Mouse (Mus musculus) frontal cortex, postnatal 14 days (tissue): ENCODE data around the gene Lrat.

ENCODE experiments used
- DNase-seq, 2 experiments: peaks; one replicate each; pipeline ENCODE4 v3.0.0; 2022; ENCODE audit warnings: low spot score in 2 of 2

Lrat gene

DNA sequence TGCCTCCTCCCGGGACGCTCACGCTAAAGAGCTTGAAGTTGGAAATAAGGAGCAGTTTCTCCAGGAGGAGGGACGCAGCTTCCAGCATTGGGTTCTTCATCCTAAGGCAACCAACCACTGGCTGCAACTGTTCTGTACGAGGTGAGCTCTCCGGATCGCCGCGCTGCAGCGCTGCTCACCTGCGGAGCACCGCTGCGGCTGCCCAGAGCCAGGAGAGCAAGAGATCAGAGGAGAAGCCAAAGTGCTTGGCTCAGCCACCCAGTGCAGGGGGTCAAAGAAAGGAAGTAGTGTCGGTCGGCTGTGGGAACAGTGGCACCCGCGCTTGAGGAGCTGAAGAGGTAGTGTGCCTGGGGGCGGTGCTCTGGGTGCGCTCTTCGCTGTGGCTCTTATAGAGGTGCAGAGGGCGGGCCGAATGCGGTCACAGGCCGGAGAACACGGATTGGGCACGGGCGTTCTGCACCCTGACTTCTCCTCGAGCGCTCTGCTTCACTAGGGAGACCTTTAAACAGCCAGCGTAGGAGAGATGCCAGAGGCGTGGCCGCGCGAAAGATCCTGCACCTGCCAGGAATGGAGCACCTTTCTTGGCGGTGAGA lies at the start of gene Lrat:
Gene Lrat (minus strand): TSS at position 361 of the 593 bp plus-strand sequence.
- DNase-seq: peak in 1 of 2 experiments; percentile 4

DNA sequence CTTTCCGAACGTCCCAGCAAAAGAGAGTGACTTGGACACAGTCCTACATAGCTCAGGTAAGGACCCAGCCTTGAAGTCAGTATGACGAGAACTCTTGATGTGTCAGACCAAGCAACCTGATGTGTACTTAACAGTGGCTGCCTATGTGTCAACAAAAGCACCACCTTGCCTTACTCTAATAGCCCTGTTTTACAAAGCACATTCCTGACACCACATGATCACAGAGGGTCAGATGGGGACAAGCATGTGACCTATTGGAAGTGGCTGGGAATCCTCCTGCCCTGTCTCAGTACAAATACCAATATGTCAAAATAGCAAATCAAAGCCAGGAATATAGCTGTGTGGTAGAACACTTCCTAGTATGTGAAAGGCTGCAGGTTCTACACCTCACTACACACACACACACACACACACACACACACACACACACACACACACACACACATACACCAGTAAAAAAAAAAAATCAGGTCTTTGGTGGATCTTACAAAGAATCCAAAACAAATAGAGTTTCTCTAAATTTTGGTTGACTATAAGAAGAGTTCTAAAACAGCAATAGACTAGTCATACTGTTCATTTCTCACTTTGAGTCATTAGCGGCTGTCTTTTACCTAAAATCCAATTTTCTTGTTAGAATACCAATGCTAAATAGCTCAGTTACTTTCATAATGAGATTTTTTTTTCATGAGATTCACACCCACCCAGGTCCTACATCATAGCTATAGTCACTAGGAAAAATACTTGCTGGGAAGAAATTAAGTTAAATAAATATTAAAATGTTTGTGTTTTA lies 48.6 kb upstream of the Lrat start:
- no peak for DNase-seq

DNA sequence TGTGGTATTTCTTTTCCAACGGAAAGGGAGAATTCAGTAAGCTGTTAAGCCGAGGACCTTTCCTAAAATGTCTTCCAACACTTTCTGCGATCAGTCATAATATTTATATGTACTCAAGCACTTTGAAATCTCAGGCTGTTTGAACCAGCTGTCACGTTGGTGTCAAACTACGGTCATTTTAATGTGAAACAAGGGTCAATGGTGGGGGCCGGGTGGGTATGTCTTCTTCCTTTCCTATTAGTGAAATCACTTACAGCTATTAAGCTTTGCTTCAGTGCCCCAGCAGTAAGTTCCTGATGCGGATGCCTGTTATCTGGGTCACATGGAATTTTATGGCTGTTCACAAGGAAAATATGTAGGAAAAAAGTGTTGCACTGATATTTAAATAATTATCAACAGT lies 46.9 kb upstream of the Lrat start:
- no peak for DNase-seq

DNA sequence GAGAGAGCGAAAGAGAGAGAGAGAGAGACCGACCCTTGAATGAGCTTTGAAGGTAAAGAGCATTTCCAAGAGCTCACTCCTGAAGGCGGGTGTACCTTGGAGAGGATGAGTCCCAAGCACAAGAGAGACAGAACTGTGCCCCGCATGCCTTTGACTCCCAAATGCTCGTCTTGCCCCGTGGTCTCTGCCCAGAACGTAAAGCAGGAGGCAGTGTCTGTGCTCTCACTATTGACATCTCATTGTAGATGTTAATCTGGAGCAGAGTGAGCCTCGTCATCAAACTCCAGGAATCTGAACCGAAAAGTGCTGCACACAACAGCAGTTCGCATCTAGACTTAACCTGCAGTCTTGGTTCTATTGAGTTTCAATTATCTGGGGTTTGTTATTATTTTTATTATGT lies 46.4 kb upstream of the Lrat start:
- no peak for DNase-seq

DNA sequence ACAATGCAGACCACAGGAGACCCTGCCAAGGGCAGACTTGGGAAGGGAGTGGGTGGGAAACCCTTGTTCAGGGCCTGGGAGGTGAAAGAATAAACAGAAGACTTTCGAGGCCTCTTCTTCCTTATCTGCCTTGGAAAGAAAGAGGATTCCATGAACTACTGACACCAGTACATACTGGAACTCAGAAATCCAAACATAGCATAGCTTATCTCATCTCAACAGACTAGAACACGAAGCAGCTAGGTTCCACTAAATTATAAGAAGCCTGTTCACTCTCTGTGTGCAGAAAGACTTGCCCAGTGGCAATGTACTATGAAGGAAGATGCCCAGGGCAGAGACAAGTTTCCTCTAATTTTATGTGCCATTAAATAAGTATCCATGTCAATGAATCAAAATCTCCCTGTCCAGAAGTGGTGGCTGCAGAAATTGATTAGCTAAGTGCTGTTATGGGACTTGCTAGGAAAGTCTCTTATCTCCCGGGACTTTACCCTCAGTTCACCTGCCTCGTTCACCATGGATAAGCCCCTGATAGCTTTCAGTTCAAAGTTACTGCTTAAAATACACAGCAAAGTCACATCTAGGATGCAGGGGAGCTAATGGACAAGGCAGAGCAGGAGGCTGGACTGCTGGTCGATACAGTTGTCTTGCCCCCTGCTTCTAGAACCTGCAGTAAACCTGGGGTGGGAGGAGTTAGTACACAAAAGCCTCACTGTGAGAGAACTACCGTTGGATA lies 42.8 kb upstream of the Lrat start:
- DNase-seq: no peak

DNA sequence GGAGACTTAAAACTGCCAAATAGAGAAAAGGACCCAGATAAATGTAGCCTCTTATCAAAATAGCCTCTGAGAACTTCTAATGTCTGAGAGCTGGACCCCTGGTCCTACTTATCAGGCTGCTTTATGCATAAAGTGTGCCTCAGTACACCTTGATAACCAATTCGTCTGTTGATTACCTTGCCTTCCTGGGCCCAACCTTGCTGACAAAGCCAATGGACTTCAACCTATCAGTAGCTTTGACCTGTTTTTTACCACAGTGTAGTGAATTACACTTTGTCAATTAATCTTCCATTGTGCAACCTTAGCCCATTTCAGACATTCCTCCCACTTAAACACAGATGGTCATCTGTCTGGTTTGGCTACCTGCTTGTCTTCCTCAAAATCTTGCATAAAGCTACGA lies 24.1 kb upstream of the Lrat start:
- DNase-seq: no peak

DNA sequence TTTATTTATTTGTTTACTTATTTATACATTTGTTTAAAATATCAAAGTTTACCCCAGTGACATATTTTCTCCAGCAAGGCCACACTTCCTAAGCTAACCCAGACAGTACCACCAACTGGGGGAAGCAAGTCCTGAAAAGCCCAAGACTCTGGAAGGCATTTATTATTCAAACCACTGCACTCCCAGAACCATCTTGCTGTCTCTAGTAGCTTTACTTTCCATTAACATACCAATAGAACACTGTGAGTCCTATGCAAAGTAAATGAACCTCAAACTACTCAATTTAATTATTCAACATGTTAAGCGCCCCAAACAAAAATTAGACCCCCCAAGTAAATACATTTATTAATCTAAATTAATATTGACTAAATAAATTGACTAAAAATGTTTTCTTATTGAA lies 11.9 kb upstream of the Lrat start:
- no peak for DNase-seq

DNA sequence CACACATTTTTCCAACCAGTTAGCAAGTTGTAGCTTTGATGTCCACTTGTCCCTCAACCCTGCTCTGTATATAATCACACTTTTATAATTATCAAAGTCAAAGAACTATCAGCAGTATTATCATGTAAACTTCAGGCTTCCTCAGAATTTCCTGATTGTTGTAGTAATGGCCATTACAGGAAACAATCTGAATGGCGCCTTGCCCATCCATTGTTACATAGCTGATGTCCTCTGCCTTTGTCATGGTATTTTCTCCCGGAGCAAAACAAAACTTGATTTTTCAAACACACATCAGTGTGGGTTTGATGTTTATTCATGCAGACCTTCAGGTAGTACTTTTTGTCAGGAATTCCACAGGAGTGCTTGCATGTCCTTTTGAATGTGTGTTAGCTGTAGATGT lies 4.9 kb upstream of the Lrat start:
- no peak for DNase-seq

DNA sequence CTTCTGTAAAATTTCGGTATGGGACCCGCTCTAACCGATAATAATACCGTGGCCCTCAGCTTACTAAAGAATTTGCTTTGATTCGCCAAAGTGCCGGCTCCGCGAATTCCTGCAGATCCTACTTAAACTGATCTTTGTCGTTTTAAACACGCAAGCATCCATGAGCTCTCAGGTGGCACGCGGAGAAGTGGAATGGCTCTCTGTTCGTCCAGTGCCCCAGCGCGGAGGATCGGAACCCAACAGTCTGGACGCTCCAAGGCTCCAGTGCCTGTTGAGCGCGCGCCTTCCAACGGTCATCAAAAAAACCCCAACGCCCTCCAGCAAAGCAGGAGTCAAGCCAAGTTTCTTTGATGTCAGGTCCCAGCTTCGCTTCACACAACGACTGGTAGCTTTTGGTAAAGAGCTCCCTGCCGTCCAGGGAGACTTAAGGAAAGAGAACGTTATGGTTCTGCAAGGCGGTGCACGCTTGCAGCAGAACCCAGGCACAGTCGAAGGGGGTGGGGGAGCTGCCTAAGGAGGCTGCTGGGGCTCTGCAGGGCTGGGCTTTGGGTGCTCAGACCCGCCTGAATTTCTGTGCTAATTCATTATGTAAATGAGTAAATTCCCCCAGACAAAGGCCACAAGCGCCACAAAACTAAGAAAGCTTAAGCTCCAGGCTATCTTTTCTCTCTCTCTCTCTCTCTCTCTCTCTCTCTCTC lies 587 bp upstream of the Lrat start:
- DNase-seq: no peak

DNA sequence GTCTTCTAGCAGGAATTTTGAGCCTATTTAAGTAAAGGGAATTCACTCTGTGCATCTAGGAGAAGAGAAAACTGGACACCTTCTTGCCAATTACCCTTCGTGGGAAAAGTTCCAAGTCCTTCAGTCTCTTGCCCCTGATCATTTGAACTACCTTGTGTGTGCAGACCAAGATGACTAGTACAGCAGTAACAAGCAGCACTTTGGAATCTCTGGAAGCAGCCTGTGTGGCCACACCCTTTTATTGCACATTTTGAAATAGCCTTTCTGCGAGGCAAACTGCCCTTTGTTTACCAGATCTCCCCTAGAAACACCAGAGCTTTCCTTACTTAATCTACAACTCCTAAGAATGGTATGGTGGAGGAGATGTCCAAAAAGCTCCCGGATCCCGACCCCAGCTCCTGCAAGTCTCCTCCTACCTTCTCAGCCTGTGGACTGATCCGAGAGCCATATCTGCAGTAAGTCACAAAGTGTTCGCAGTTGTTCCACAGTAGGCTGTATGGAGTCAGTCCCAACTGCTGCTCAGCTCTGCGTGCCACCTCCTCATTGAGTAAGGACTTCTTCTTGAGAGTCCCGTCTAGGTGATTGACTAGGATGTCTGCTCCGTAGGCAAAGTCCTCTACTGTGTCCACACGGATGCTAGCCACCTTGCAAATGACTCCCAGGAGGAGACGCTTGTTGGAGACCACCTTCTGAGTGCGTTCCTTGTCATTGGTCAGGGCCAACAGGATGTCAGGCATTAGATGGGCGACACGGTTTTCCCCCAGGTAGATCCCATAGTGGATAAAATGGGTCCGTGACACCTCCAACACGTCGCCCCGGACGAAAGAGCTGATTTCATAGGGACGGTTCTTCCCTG lies 788 bp downstream of the Lrat start:
- DNase-seq: no peak

DNA sequence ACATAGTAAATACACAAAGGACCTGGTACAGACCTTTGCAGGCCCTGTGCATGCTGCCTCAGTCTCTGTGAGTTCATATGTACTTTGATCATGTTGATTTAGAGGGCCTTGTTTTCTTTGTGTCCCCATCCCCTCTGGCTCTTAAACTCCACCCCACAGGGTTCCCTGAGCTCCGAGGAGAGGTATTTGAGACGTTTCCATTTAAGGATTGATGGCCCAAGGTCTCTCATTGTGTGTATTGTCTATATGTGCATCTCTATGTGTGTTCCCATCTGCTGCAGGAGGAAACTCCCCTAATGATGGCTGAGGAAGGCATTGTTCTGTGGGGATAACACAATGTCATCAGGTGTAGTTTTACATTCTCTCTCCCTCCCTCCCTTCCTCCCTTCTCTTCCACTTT lies 14.9 kb downstream of the Lrat start:
- no peak for DNase-seq

DNA sequence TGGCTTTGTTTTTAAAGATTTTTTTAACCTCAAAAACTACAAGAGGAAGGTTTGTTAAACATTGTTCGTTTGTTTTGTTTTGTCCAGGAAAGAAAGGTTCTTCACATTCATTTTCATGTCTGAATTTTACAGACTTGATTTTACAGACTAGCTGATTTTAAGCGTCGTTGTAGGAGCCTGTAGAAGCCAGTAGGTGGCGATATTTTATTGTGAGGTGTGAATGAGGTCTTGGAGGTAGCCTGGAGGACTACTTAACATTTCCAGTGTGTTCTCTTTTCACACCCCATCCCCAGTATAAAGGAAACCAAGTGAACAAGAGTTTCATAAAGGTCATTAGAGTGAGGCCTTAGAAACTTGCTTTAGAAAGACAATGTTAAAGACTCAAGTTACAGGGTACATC lies 26.5 kb downstream of the Lrat start:
- DNase-seq: peak in 1 of 2 experiments; percentile 29

DNA sequence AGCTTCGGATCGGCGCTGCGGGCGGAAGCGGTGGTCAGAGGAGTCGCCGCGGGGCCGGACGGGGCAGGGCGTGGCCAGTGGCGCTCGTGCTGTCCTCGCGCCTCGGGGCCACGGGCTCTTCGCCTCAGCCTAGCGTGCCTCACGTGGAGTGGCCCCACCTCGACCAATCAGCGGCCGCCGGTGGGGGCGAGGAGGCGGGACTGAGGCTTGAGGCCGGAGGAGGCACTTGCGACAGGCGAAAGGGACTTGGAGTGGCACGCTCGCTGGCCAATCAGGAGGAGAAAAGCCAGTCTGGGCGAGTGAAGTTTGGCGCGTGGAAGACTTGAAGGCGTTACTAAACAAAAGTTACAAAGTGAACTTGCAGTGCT lies 27.4 kb downstream of the Lrat start, which contains the start of gene Rbm46:
Gene Rbm46 (minus strand): TSS at position 112 of the 368 bp plus-strand sequence.
- peak; percentile 57 to 67 for DNase-seq

DNA sequence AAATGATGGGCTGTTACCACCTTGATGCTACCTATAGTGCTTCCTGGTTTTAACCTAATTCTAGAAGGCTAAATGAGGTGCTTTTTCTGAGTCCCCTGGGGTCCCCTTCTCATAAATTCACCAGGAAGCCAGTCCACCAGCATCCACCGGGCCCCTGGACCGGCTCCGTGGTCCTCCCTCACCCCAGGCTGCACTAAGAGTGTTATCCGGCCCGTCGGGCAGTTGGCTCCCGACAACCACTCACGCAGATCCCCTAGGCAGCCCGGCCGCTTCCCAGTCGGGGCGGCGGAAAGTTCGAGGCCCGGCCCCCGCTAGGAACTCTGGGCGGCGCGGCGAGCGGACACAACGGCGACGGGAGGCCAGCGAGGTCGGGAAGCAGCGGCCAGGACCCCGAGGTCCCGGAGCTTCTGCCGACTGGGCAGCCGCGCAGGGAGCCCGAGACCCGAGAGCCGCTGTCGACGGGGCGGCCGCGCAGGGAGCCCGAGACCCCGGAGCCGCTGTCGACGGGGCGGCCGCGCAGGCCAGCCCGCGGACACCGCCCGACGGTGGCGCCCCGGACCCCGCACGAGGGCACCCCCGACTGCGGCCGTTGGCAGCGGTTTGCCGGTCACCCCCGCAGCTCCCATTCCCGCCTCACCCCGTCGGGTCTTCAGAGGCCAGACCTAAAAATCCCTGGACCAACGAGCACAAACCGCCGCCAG lies 28.0 kb downstream of the Lrat start:
- DNase-seq: no peak

DNA sequence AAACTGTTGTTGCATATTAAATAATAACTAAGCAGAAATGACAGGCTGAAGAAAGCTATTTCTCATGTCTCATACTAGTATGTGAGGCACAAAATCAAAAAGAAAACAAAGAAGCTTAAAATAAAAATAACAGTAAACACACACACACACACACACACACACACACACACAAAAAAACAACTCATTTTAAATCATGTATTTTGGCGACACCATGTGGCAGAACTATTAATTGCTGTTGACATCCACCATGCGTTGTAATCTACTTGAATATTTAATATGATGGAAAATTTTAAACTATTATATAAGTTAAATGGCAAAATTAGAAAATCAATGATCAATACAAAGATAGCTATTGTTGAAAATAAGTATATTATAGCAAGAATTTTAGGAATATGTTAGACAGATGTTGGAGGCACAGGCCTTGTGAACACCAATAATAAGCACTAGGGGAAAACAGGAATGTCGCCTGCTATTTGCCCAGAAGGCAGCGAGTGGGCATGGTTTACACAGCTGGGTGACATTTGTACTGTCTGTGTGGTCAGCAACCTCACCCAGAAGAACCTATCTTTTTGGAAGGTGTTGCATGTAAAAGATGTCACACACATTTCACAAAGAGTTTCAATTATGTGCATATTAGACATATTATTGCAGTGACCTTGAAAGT lies 46.2 kb downstream of the Lrat start:
- peak in 1 of 2 experiments; percentile 13 for DNase-seq
